Mouse (Mus musculus): ENCODE measurements around the gene Mme.

The Mme gene

DNA sequence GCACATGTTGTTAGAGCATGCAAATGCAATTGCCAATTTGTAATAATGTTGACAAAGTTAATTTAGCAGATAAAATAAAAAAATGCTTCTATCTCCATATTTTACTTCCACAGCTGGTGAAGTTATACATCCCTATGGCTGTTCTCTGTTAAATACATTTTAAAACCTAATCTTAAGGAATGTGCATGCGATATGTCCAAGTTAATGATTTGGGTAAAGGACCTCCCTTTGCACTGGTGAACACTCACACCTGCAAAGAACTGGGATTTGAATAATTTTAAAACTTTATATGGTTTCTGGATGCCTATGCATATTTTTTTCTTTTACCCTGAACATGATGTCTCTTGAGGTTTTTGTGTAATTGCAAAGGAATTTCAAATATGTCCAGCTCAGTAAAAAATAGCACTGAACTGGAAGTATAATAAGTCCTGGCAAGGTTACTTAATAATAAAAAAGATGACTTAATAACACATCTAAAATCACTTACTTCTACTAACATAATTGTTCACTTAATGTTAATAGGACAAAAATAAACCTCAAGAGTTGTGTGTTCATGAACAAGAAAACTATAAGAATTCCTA, 110.4 kb downstream of the Mme start:
- no peak for DNase-seq

DNA sequence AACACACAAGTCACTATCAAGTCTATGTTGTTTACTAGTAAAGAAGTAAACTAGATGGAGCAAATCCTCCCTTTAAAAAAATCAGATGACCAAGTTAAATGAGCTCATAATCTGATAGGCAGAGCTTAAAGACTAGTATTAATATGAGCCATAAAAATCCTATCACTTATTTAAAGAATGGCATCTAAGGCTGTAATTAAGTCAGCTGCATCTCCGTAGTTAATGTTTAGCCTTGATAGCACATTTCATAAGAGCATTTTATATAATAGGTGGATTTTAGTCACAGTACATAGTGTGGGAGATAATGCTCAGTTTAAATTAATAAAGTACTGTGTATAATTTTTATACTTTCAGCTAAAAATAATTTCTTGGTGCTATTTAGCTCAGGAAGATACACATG, 118.2 kb downstream of the Mme start:
- no peak for DNase-seq

DNA sequence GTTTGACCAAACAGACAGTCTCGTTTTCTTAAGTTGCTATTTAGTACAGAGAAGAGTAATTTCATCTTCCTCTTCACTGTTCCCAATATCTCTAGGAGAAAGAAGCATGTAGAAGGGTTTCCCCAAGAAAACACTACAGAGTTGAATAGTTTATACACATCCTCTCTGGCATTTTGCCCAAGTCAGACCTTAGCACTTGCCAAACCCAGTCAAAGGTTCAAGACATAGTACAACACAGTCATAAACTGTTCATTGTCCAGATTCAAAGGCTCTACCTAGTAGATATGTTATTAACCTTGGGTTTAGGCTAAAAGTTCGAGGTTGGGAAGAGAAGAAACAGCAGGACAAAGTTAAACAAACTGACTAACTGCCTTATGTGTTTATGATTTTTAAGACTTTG, 143.7 kb downstream of the Mme start:
- no peak for DNase-seq

DNA sequence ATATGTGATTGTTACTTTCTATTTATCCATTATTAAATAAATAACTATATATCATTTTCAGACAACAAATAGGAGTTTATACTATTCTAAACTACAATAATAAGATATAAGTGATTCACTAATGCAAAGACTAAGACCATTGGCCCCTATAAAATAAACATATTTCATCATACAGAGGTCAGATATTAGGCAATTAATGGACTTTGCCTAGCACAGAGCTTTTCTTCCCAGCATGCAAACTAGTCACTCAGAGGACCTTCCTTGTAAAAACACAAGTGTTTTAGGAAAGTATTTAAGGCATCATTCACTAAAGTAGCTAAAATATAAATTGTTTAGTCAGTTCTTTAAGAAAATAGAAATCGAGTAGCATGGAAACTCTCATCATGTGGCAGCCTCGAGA, 149.4 kb downstream of the Mme start:
- DNase-seq, result no peak

DNA sequence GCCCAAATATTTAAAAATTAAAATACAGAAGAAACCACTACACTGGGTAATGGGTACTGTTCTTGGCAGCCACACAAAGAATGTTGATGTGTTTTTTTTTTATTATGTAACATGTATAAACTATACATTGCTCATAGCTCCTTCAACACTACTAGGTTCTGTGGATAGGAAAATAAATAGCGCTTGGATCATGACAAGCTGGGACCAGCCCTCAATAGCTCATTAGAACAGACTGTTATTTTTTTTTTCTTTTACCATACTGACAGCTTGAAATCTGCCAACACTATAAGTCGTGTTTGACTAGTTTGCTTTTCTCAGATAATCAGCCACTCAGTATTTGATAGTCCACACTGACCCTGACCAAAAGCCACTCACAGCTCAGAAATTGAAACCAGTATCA, 150.0 kb downstream of the Mme start:
- DNase-seq, result no peak

DNA sequence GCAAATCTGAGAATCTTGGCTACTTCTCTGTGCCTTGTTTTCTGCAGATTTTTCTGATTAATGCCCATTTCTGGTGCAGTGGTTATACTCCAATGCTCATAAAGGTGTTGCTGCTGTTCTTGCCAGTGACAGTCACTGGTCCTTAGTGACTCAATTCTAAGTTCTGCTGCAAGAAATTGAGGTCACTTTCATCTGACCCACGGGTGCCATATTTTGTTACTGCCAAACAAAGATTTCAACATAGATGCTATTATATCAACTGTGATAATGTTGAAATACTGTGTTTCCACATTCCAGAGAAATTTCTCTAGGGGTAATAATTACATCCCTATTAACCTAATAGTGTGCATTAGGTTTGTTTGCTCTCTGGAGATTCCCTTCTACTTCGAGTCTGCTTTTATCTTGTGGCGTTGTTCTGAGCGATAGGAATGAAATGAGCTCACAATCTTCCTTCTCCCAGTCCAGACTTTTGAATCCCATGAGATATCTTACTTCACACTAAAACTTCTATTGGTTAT, 153.1 kb downstream of the Mme start:
- no peak for DNase-seq

DNA sequence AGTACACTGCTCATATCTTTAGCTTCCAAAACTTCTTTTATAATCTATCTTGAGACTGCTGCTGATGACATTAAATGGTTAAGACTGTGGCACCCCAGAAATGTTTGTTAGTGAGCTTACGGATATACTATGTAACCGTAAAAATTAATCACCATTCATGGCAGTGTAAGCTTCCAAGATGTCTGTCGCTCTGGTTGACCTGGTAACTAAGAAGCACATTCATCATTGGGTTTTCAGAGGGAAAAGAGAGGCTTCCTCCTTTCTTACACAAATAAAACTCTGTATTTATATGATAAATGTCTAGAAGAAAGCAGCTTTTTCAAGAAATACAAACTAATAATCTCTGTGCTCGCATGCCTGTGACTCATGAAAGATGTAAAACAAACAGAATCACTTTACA, 156.8 kb downstream of the Mme start:
- DNase-seq, result no peak

DNA sequence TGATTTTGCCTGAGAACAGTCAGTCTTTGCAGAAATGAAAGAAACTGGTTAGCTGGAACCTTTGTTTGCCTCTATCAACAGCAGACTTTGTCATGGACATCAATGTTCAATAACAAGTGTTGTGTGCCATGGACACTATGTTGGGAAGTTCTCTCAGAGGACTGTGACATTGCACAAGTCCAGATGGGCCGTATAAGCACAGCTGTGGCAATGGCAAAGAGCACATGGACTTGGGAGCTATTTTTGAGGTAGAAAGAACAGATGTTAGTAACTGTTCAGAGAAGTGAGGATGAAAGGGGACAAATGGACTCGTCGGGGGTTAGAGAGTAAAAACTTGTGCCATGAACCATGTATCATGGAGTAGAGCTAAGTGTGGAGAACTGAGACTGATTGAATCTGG, 165.1 kb downstream of the Mme start:
- no peak for DNase-seq

DNA sequence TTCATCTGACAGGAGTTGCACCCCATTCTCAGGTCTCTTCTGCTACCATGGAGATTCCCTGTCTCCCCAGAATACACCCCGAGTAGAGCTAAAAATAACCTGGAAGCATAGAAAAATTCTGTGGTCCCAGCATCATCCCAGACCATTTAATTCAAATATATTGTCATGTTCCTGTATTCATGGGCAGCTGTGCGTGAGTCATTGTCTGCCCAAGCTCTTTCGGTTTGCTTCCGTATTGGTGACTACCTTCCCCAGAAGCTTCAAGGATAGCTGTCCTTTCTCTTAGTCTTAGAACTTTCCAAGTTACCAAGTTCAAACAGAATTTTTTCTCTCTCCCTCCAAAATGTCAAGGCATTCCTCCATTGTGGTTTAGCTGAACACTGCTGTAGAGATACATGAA, 169.7 kb downstream of the Mme start:
- no peak for DNase-seq

DNA sequence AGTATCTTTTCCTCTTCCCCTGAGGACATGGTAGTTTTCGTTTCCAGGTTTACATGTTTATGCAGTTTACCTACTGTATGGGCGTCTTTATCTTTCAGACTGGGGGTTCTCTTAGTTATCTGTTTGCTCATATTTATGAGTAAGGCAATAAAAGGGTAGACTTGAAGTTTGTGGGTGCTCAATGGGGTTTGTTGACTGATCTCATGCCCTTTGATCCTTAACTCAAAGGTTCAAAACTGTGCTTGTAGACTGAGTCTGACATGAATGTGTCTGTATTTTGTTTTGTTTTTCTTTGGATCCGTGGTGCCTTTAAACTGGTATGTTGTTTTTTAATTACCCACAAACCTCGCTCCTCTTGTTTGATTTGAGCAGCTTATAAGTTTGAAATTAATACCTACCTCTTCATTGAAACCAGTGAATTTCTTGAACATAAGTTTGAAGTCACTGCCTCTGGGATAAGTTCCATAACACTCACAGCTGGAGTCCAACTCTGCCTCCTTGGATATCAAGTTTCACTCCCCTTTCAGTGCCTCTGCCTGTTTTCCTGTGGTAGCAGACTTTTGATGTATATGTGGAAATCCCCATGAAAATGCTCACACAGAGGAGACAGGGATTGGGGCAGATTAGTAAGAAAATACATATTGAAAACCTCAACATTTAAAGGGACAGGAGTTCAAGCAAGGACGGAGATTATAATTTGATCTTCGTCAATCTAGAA, 171.0 kb downstream of the Mme start:
- DNase-seq, result no peak

DNA sequence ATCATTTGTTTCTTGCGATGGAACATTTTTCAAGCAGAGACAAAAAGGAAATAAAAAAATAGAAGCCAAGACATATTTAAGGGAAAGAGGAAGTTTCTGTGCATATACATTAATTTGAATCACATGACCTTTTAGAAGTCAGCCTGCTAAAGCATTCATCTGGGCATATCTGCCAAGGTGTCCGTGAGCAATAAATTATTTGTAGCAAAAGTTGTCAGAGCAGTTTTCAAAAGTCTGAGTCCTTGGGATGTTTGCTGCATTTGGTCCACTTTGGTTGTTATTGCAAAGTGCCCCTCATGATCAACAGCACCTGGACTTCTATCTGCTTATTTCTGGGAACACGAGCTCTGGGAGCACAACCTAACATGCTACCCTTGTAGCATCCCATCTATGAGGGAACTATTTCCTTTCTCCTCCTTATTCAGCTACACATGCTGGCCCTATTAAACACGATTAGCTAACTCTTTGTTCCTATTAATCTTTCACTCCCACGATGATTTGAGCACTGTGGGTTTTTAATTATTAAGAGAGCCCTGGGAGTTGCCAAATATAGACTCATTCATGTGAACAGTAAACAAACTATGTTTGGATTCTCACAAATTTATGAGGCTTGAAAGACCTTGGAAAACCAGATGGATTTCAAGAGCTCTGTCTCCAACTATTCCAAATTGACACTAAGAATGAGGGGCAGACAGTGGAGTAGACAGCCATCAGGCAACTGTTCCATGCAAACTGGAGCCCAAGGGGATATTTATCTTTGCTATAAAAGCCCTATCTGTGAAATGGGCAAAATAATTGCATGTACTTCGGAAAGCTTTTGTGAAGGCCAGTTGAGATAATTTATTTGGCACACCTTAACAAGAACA, 171.9 kb downstream of the Mme start:
- DNase-seq, result no peak

DNA sequence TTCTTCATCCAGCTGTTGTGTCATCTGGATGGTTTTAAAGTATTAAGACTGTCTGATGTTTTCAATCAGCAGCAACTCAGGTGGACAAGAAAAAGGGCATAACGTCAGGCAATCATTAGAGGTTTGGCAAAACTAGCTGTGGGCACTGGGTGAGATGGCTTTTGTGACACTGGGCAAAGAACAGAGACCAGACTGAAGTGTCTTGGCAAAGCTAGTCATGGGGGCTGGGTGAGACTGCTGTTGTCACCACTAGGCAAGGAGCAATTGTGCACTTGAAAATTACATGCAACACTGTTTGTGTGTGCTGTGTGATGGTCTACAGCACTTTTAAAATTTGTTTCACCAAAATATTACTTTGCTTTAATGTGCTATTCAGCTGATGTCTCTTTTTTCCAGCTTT, 175.9 kb downstream of the Mme start:
- no peak for DNase-seq

DNA sequence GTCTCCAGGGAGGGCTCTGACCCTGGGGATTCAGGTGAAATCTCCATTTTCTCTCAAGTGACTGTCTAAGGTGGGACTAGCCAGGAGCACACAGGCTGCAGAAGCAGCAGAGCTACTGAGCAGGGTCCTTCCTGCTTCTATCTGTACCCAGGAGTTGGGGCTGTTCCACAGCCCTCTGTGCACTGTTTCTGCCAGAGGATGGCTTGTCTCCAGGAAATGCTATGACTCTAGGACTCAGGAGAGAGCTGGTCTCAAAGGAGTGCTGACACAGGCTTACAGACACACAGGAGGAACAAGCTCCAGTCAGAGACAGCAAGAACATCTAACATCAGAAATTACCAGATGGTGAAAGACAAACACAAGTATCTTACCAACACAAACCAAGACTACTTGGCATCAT, 176.4 kb downstream of the Mme start:
- DNase-seq, result no peak

DNA sequence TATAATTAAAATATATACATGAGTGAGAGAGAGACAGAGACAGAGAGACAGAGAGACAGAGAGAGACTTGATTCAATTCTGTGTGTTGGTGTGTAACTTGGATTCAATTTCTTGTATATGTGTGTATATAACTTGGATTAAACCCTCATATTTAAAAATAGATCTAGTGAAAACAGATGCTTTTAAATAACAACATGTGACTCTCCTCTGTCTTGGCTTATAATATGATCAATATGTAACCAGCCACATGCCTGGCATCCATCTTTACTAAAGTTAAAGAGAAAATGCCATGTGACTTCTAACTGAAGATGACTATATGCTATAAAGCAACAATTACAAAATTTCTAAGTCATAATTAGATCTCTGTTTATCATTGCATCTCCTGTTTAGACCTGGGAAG, 182.2 kb downstream of the Mme start:
- DNase-seq, result no peak

All from thymus, postnatal 4 days (tissue).